Mouse (Mus musculus): ENCODE data around the gene Cd99l2.
"Not testable (repeated sequence)": the region's sequence is repeated elsewhere in the genome, so short reads cannot be mapped to it uniquely, and the experiment has no call there.

The Cd99l2 gene

DNA sequence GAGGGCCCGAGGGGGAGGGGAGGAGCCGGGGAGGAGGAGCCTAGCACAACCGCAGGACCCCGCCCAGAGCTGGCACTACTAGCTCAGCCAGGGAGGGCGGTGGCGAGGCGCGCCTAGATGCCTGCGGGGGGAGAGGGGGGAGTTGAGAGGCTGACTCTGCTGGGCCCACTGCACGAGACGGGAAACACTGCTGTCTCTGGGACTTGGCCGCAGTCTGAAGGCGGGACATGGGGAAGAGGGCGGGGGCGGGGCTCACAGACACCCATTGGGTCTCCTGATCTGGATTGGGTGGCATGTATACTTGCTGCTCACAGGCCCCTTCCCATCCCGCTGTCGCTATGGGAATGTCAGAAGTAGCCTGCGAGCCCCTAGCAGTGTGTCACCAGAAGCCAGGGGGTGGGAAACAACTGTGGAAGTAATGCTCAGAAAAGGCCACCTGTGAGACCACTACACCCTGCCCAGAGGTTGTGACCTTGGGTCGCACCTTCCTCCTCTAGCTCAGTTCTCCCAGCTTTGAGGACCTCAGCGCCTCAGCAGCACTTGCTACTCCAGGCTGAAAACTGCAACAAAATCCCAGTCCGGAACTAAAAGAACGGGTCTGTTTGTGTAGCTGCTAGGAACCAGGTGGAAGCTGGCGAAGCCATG is at the start of gene Cd99l2:
Gene Cd99l2, minus strand, starts transcription at position 216 of the 645 bp plus-strand sequence.
- DNase-seq (ENCODE audit: low spot score), result peak; percentile 75

DNA sequence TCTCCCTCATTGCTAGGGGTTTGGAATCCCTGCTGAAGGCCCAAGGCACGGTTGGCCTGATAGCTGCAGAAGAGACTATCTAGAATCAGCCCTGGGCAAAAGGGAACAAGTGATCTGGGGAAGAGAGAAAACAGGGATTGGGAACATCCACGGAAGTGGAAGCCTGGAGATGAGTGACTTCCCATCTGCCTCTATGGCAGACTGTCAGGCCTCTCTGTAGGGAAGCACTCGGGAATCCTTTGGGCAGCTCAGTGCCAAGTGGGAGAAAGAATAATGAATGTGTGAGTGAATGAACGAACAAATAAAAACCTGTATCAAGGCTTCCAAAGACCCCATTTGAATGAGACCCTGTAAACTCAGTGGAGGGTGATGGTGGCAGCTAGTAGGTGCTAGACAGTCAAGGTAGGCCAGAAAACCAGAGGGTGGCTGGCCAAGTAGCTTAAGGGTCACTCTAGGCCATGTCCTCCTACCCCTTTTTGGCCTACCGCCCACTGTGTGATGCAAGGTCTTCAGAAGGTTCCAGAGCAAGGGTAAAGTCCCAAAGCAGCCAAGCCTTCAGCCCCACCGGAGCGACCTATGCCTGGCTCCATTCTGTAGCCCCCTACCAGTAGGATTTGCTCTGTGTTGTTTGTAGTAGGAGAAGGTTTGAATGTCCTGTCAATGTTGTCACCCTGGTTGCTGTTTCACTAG is 48.3 kb upstream of the Cd99l2 start:
- no peak for DNase-seq (ENCODE audit: low spot score)

DNA sequence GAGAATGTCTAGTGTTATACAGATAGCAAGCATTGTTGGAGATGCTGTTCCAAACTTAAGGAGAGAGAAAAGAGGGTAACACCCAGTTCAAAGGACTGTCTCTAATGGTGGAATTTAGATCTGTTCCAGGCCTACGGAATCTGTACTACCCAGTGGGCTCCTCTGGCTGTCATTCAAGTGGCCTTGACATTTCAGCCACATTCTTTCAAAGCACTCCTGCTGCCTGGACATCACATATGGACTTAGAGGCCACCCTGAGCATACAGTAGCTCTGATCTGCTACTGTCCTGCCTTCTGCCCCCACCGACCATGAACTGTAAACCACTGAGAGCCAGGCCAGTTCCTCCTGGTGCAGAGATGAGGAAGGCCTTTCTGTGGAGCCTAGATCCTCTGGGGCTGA is 45.1 kb upstream of the Cd99l2 start:
- DNase-seq (ENCODE audit: low spot score), result no peak

DNA sequence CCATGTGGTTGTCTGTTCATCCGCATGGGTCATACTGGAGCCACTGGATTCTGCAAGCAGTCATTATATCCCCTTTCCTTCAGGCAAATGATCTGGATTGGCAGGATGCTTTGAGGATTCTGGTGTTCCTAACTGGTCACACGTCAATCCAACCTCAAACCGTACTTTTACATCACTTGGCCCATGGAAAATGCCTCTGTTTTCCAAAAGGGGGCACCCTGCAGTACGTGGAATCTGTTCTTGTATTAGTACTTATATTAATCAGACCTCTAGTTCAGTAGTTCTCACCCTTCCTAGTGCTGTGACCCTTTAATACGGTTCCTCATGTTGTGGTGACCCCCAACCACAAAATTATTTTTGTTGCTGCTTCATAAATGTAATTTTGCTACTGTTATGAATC is 41.5 kb upstream of the Cd99l2 start:
- DNase-seq (ENCODE audit: low spot score), result no peak

DNA sequence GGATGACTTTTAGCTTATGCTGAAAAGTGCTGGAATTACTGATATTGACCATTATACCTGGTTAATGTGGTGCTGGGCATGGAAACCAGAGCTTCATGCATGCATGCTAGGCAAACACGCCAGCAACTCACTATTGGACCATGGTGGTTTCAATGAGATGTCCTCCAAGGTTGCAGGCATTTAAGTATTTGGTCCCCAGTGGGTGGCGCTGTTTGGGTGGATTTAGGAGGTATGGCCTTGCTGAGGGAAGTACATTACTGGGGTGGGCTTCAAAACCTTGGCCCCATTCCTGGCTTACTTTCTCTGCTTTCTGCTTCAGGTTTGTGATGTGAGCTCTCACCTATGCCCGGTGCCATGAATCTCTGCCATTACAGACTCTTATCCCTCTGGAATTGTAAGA is 40.0 kb upstream of the Cd99l2 start:
- no peak for DNase-seq (ENCODE audit: low spot score)

DNA sequence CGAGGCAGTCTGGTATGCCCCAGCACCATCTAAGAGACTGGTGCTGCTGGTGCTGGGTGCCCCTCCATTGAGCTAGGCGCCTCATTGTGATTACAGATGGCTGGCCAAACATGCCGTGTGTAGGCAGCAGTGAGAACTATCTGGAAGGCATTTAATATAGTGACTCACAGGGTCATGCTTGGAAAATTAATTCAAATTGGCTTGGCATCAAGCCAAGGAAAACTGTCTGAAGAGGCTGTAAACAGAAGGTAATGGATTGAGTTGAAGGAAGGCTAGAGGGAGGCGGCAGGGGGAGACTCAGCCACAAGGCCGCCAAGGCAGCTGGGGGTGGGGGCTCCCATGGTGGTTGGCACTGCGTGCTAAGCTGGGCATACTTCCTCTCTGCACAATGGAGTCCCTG is 36.0 kb upstream of the Cd99l2 start:
- no peak for DNase-seq (ENCODE audit: low spot score)

DNA sequence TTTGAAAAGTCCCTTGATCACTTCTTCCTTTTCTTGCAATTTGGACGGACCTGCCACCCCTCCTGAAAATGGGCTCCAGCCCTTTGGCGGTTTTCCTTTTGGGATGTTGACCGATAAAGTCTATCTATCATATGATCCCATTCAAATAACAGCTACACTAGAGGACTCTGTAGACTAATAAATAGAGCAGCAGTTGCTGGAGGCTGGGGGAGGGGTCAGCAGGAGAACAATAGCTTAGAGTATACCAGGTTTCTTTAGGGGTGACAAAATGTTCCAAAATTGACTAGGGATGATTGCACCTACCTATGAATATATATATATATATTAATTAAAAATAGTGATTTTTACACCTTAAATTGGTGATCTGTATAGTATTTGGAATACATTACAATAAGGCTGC is 35.5 kb upstream of the Cd99l2 start:
- DNase-seq (ENCODE audit: low spot score), result no peak

DNA sequence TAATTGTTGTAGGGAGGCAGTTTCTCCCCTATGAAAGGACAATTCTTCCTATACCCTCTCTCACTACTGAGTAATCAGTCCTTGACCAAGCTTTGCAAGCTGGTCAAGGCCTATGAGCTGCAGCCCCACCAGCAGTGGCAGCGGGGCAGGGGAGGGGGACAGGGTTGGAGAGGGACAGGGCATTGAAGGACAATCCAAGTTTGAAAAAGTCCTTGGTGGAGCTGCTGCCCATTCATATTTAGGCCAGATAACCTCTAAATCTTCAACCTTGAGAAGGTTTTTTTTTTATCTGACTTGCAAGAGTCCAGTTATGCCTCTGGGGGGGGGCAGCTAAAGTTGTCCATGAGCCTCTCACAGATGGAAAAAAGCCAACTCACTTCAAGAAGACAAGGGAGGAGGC is 34.8 kb upstream of the Cd99l2 start:
- DNase-seq (ENCODE audit: low spot score), result no peak

DNA sequence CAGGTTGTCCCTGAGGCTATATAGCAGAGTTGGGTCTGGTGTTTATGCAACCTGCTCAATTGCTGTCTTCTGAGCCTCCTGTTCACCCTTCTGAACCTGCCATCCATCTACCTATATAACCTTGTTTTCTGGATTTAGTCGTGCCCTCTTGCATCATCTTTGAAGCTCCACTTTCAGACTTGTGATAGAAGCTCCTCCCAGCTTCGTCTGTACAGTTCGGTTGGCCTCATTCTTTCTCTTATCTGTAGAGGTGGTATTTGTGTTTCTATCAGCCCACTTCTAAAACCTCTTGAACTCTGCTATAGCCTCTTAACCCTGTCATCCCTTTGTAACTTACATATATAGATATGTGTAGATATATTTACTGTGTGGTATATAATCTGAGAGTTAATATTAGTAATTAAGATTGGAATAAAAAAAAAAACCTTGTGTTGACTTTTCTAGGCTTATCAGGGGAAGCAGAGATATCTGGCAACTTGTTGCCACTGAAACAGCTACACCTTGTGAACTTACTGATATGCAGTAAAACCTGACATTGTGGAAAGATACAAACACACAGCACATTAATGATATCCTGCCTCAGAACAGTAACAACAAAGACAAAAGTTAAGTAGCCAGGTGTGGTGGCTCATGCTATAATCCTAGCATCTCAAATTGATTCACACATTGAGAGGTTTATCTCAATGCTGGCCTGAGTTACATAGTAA is 33.1 kb upstream of the Cd99l2 start:
- peak; percentile 41 for DNase-seq (ENCODE audit: low spot score)

DNA sequence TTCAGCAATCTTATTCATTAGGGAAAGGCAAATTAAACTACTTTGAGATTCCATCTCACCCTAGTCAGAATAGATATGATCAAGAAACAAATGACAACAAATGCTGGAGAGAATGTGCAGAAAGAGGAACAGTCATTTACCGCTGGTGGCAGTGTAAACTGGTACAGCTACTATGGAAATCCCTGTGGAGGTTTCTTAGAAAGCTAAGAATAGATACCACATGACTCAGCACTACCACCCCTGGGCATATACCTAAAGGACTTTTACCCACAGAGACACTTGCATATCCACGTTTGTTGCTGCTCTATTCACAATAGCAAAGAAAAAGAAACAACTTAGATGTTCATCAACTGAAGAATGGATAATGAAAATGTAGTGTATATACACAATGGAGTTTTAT is 31.7 kb upstream of the Cd99l2 start:
- peak; percentile 63 for DNase-seq (ENCODE audit: low spot score)

DNA sequence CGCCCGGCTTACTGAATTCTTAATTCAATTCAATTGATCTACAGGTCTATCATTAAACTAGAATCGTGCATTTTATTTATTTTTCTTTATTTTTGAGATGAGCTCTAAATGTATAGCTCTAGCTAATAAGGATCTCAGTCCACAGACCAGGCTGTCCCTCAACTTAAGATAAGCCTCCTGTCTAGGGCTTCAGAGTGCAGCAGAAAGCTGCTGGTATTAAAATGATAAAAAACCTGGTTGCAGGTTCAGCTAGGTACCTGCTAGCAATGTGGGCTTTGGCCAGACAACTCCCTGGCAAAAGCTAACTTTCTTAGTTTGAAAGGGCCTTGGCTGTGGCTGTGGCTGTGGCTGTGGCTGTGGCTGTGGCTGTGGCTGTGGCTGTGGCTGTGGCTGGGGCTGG is 30.2 kb upstream of the Cd99l2 start:
- no peak for DNase-seq (ENCODE audit: low spot score)

DNA sequence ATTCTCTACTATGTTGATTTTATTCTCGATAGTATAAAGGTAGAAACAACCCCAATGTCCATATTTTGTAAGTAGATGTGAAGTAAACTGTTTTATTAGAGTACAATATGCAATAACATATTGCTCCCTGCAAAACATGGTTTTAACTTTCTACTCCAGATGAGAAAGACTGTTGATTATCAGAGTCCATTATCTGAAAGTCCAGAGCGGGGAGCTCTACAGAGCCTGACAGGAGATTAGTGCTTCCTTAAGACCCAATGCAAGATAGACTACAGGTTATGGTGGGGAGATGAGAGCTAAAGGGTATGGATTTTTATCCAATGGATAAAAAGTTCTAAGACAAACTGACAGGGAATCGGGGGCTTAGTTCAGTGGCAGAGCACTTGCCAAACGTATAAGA is 26.6 kb upstream of the Cd99l2 start:
- no peak for DNase-seq (ENCODE audit: low spot score)

DNA sequence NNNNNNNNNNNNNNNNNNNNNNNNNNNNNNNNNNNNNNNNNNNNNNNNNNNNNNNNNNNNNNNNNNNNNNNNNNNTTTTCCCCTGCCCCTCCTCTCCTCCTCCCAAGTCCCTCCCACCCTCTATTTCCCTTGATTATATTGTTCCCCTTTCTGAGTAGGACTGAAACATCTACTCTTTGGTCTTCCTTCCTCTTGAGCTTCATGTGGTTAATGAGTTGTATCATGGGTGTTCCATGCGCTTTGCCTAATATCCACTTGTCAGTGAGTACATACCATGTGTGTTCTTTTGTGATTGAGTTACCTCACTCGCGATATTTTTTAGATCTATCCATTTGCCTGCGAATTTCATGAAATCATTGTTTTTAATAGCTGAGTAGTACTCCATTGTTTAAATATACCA is 13.9 kb upstream of the Cd99l2 start:
- not testable (repeated sequence) for DNase-seq (ENCODE audit: low spot score)

DNA sequence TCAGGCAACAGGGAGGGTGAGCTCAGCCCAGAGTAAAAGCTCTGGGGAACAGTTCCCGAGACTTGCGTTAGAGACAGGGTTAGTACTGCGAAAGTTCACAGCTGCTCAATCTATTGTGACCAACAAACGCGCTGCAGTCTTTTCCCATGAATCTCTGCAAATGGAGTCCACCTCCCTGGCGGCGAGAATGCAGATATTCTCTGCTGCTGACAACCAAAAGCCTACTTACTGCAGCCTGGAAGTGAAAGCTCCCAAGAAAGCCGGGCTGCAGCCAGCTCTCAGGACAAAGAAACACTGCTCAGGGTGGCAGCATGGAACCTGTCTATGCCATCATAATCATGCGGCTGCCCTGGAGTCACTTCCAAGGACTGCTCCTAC is 619 bp upstream of the Cd99l2 start:
- DNase-seq (ENCODE audit: low spot score), result peak; percentile 15

DNA sequence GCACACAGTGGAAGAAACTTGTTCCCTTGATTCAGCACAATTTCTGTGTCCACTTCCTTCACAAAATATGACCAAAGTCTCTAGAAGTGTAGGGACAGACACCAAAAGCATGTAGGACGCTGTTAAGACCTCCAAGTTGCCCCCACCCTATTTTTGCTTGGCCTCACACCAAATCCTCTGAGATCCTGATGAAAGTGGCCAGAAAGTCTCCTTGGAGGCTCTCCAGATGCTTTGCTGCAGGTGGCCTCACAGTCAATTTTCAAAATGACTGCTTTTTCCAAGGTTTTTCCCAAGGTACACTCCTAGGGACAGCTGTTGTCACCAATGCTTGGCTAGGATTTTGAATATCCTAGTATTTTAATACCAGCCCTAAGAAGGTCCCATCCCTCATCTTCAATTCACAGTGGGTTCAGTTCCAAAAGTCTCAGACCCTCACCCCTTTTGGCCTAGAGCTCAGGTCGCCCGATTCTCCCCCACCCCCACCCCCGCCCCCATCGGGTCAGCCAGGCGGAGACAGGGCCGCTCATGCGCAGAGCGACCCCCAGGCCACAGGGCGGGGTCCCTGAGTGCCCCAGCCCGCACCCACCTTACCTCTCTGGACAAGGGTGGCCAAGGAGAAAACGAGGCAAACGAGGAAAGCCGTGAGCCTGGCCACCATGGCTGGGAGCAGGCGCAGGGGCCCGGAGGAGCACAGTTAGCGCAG is 567 bp downstream of the Cd99l2 start:
- no peak for DNase-seq (ENCODE audit: low spot score)

DNA sequence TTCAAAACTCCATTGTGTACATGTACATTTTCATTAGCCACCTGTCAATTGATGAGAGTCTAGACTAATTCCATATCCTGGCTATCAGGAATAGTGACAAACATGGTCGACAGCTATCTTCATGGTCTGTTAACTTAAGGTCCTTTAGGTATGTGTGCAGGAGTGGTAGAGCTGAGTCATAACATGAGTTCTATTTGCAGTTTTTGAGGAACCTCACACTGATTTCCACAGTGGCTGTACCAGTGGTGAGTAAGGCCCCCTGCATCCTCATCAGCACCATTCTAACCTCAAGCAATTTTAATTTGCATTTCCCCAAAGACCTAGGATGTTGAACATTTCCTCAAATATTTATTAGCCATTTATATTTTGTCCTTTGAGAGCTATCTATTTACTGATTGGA is 3.3 kb downstream of the Cd99l2 start:
- DNase-seq (ENCODE audit: low spot score), result no peak

DNA sequence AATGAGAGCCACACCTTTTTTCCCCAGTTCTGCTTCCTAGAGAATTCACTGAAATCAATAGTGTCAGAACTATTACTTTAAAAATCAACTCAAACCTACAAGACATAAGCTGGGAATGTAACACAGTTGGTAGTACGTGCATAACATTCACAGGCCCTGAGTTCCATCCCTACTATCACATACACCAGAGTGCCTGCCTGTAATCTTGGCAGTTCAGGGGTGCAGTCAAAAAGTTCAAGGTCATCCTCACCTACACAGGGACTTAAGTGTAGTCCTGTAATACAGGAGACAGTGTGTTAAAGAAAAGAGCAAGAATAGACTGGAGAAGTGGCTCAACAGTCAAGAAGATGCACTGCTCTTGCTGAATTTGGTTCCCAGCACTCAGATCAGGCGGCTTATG is 10.4 kb downstream of the Cd99l2 start:
- no peak for DNase-seq (ENCODE audit: low spot score)

DNA sequence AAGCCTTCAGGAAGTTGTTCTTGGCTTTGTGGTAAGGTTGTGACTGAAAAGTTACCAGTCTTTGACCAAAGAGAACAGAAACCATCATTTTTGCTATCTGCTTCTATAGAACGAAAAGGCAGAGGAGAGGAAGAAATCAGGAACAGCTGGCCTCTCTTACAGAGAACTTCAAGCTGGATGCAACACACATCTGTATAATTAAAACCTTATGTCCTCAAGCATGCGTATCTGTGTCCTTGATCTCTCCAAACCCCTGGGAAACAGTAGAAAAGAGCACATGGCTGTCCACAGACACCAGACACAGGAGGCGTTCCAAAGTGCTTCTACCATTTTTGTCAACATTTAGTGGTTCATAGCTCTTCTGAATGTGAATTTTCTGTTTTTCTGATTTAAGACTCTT is 16.7 kb downstream of the Cd99l2 start:
- no peak for DNase-seq (ENCODE audit: low spot score)

DNA sequence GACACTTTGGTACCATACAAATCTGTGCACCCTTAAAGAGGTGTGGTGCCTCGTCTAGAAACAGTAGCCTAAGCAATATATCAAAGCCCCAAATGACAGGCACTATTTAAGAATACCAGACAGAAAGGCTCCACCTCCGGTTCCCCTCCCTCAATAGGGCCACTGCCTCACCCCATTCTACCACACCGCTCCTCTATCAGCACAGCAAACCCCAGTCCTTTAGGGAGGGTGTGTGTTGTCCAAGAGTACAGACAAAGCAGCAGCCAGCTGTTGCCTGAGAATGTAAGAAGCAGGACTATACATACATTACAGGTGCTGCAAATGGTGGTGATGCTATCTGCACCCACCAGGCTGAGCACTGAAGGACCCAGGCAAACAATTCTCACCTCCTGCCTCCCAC is 17.2 kb downstream of the Cd99l2 start:
- no peak for DNase-seq (ENCODE audit: low spot score)

DNA sequence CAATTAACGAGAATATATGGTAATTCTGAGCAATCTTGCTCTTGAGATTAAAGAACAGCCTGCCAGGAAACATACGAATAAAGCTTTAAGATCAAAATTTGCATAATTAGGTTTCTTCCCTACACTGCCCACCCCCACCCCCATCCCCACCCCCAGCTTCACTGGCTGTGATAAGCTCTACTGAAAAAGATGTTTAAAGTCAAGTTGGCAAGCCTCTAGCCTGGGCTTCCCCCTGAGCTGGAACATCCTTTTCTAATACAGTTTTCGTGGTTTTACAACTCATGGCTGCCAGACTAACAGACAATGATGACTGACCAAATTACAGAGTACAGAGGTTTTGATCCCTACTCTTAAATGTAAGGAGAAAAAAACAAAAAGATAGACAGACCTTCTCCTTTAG is 17.6 kb downstream of the Cd99l2 start:
- DNase-seq (ENCODE audit: low spot score), result no peak

DNA sequence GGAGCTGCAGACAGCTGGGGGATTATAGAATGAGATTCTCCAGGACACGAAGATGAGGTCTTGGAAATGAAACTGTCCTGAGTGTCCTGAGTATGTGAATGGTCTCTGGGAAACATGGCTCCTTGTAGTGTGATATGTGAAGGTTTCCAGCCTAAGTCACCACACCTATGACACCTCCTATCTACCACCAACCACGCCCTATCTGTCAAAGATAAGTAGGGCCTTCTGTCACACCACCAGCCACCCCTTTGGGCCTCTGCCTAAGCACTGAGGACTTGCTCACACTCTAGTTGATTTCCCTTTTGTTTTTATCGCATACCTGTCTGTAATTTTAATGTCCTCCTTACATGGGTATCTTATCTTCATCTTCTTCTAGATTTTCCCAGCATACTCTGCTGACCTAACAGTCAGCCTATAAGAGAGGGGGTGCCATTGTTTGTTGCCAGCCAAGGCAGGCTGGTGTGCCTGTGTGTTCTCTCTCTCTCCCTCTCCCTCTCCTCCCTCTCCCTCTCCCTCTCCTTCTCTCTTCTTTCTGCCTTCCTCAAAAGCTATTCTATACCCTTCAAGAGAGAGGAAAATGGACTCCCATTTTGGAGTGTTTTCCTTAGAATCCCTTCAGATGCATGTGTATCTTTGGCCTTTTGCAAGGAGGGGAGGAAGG is 18.2 kb downstream of the Cd99l2 start:
- DNase-seq (ENCODE audit: low spot score), result peak; percentile 72

DNA sequence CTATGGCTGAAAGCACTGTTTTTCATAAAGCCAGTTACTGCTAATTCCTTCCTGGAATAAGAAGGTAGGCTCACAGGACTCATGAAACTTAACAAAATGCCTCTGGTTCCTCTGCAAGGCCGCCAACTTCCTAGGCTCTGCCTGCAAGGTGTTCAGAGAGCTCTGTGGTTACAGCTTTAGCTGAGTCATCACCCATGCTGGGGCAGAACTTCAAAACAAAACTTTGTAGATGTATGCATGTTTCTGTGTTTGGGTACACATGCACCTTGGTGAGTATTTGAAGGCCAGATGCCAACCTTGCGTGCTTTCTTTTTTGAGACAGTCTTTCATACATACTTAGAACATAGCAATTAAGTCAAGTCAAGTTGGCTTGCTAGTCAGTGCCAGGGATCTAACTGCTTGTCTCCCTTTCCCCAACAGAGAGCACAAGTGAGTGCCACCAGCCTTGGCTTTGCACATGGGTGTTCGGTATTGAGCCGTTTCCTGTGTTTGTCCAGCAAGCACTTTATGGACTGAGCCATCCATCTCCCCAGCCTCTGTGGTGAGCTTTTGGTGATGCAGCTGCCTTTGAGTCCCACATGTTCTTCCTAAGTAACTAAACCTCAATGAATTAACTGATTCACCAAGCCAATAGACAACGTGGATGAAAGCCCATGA is 23.9 kb downstream of the Cd99l2 start:
- DNase-seq (ENCODE audit: low spot score), result no peak
